Mouse (Mus musculus) hindbrain, embryonic 10.5 days (tissue): ENCODE data around the gene Dusp16. TPM values are rescaled to one million over a fixed set of nuclear protein-coding genes. Genes with fewer than 3 reads are reported as not detected.

Source experiments
- DNase-seq: peaks from one replicate; pipeline ENCODE4 v3.0.0-alpha.2; 2017; ENCODE audit warnings: low spot score
- H3K27ac ChIP-seq: fragments of 300-500 bp; sonication (generic); 2 replicates; pipeline ENCODE4 v1.5.1; 2016; ENCODE audit warnings: mild to moderate bottlenecking, moderate library complexity
- H3K27me3 ChIP-seq: fragments of 300-500 bp; sonication (generic); 2 replicates; pipeline ENCODE4 v1.6.1; 2016; ENCODE audit warnings: mild to moderate bottlenecking; ENCODE audit not compliant: poor library complexity, insufficient read depth, severe bottlenecking
- H3K36me3 ChIP-seq: fragments of 300-500 bp; sonication (generic); 2 replicates; pipeline ENCODE4 v1.6.1; 2016; ENCODE audit warnings: mild to moderate bottlenecking, moderate library complexity
- H3K4me1 ChIP-seq: fragments of 300-500 bp; sonication (generic); replicated peaks from 2 replicates; pipeline ENCODE4 v1.6.1; 2016; ENCODE audit warnings: mild to moderate bottlenecking
- H3K4me3 ChIP-seq: fragments of 300-500 bp; sonication (generic); 2 replicates; pipeline ENCODE4 v1.5.1; 2016; ENCODE audit warnings: mild to moderate bottlenecking, moderate library complexity
- H3K9me3 ChIP-seq: fragments of 300-500 bp; sonication (generic); 2 replicates; pipeline ENCODE4 v1.6.1; 2016; ENCODE audit warnings: mild to moderate bottlenecking, moderate library complexity
- WGBS: fragments of 180-500 bp; shearing (Covaris S2); methylation state at CpG from one replicate; pipeline ENCODE4 v1.1.7; 2016; 5-methylcytosine and 5-hydroxymethylcytosine counted together
- polyA plus RNA-seq: library from polyadenylated mRNA; unstranded; fragments of >200 nt; fragmentation: Nextera tagmentation; extraction: Ambion mirVana; gene quantifications from 2 replicates; pipeline ENCODE4 v1.2.1, GENCODE M21; 2016

Dusp16 gene
- polyA plus RNA-seq, 1 experiment from 2014 or later = 13.8 TPM

- Histone ChIP-seq H3K36me3 (peaks cover 5% of the 10 kb centered on the region; the same call in 1 of the 2 replicates), H3K4me3 (no peak overlapping the region), H3K27ac (no peak overlapping the region), H3K9me3 (no peaks in the 10 kb centered on the region), H3K4me1 (0 out of 2 replicates have a peak, but pooled peaks cover 3% of the 10 kb centered on the region), H3K27me3 (no peaks in the 10 kb centered on the region)
- DNase-seq = no peak
- WGBS = 92% methylated on average over 7 of the region's 7 CpGs
These were observed 9.5 kb downstream of the Dusp16 start for GRCm38 (mm10) chr6:134782900-134783299.

DNA sequence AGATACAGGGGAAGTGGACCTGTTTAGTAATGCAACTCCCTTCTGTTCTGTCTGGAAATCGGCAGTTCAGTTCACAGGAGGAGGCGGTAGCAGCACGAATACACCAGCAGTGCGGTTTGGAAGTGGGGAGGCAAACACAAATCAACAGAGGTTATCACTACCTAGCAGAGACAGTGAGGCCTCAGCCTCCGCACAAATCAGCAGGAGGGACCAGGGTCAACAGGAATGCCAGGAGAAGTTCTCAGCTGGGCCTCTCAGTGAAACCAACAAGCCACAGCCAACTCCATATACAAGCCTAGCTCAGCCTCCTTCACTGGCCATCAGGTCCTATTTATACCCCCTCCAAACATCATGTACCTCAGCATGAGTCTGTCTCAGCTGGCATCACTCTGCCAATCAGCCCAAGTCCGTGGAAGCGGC is 10.9 kb downstream of the Dusp16 start:
- H3K4me3 ChIP-seq = no peak overlapping the region
- peaks cover 5% of the 10 kb centered on the region; the same call in 1 of the 2 replicates for H3K36me3 ChIP-seq
- H3K27ac ChIP-seq = no peak overlapping the region
- H3K4me1 ChIP-seq = 0 out of 2 replicates have a peak, but pooled peaks cover 3% of the 10 kb centered on the region
- no peaks in the 10 kb centered on the region for H3K9me3 ChIP-seq
- no peak for DNase-seq
- WGBS = 82% methylated on average over 7 of the region's 7 CpGs
- no peaks in the 10 kb centered on the region for H3K27me3 ChIP-seq

- Histone ChIP-seq H3K27me3 (no peaks in the 10 kb centered on the region), H3K27ac (no peak overlapping the region), H3K36me3 (peaks cover 5% of the 10 kb centered on the region; the same call in 1 of the 2 replicates), H3K4me3 (no peak overlapping the region), H3K4me1 (0 out of 2 replicates have a peak, but pooled peaks cover 3% of the 10 kb centered on the region), H3K9me3 (no peaks in the 10 kb centered on the region)
- 69% methylated on average over 2 of the region's 2 CpGs for WGBS
- no peak for DNase-seq
These were observed 12.4 kb downstream of the Dusp16 start for GRCm38 (mm10) chr6:134780024-134780423.

GRCm38 (mm10) chr6:134773961-134774360 is 18.5 kb downstream of the Dusp16 start:
- H3K9me3 ChIP-seq = no peaks in the 10 kb centered on the region
- H3K36me3 ChIP-seq = no peaks in the 10 kb centered on the region
- DNase-seq = no peak
- no peaks in the 10 kb centered on the region for H3K27me3 ChIP-seq
- H3K4me1 ChIP-seq = no peaks in the 10 kb centered on the region
- 88% methylated on average over 3 of the region's 3 CpGs for WGBS
- H3K4me3 ChIP-seq = no peak overlapping the region
- no peak overlapping the region for H3K27ac ChIP-seq

GRCm38 (mm10) chr6:134773292-134773893 is 19.0 kb downstream of the Dusp16 start:
- Histone ChIP-seq H3K36me3 (no peaks in the 10 kb centered on the region), H3K4me3 (no peak overlapping the region), H3K9me3 (no peaks in the 10 kb centered on the region), H3K4me1 (no peaks in the 10 kb centered on the region), H3K27me3 (no peaks in the 10 kb centered on the region), H3K27ac (no peak overlapping the region)
- 80% methylated on average over 1 of the region's 1 CpGs for WGBS
- no peak for DNase-seq

DNA sequence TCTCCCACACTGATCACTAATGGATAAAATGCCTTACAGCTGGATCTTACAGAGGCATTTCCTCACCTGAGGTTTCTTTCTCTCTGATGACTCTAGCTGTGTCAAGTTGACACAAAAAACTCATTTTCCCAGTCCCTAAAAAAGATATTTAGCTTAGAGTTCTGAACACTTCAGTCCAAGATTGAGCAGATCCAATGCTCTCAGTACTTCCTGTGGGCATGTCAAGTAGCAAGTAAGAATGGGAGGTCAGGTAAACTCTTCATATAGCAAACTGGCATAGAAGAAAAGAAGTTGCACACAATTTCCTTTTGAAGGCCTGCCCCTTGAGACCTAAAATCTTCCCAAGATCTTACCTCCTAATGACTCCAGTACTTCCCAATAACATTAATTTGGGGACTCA is 22.1 kb downstream of the Dusp16 start:
- H3K36me3 ChIP-seq = no peaks in the 10 kb centered on the region
- H3K9me3 ChIP-seq = no peaks in the 10 kb centered on the region
- no peak overlapping the region for H3K27ac ChIP-seq
- no peaks in the 10 kb centered on the region for H3K27me3 ChIP-seq
- no peak for DNase-seq
- no peak overlapping the region for H3K4me3 ChIP-seq
- no peaks in the 10 kb centered on the region for H3K4me1 ChIP-seq

- Histone ChIP-seq H3K9me3 (no peaks in the 10 kb centered on the region), H3K36me3 (no peaks in the 10 kb centered on the region), H3K27ac (no peak overlapping the region), H3K27me3 (no peaks in the 10 kb centered on the region), H3K4me1 (0 out of 2 replicates have a peak, but pooled peaks cover 4% of the 10 kb centered on the region), H3K4me3 (no peak overlapping the region)
- 92% methylated on average over 5 of the region's 5 CpGs for WGBS
- DNase-seq = no peak
These were observed 27.9 kb downstream of the Dusp16 start for GRCm38 (mm10) chr6:134764441-134765061.

DNA sequence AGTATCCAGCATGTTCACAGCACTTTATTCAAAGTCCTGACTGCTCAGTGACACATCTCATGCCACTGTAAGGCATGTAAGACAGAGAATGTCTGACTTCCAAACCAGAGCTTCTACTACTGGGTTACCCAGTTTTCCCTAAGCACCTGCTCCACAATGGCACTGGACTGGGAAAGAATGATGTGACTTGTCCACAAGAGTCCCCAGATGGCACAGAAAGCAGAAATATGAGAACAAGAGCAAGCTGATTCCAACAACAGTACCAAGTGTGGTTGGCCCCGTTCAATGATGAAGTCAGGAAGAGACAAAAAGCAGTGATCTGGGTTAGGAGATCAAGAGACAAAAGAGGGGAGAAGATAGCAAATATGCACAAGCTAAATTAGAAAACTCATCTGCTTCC is 29.0 kb downstream of the Dusp16 start:
- no peak overlapping the region for H3K27ac ChIP-seq
- H3K9me3 ChIP-seq = no peaks in the 10 kb centered on the region
- H3K4me3 ChIP-seq = no peak overlapping the region
- no peak for DNase-seq
- peaks cover 3% of the 10 kb centered on the region; the same call in 1 of the 2 replicates for H3K36me3 ChIP-seq
- WGBS = 86% methylated on average over 1 of the region's 1 CpGs
- 0 out of 2 replicates have a peak, but pooled peaks cover 4% of the 10 kb centered on the region for H3K4me1 ChIP-seq
- H3K27me3 ChIP-seq = no peaks in the 10 kb centered on the region

- no peak for DNase-seq
- no peak overlapping the region for H3K27ac ChIP-seq
- WGBS = 53% methylated on average over 2 of the region's 2 CpGs
These were observed 30.6 kb downstream of the Dusp16 start for GRCm38 (mm10) chr6:134761808-134762207.

GRCm38 (mm10) chr6:134760926-134761544 is 31.4 kb downstream of the Dusp16 start:
- Histone ChIP-seq H3K27ac (no peak overlapping the region), H3K27me3 (no peaks in the 10 kb centered on the region), H3K4me3 (no peak overlapping the region), H3K36me3 (peaks cover 17% of the 10 kb centered on the region; the same call in 1 of the 2 replicates), H3K9me3 (no peaks in the 10 kb centered on the region), H3K4me1 (0 out of 2 replicates have a peak, but pooled peaks cover 4% of the 10 kb centered on the region)
- WGBS = 79% methylated on average over 5 of the region's 5 CpGs
- no peak for DNase-seq

More at GRCm38 (mm10) chr6:134761808-134762207, 30.6 kb downstream of the Dusp16 start:
- H3K27me3 ChIP-seq = no peaks in the 10 kb centered on the region
- no peaks in the 10 kb centered on the region for H3K9me3 ChIP-seq
- peaks cover 10% of the 10 kb centered on the region; the same call in 1 of the 2 replicates for H3K36me3 ChIP-seq
- H3K4me1 ChIP-seq = 0 out of 2 replicates have a peak, but pooled peaks cover 4% of the 10 kb centered on the region
- H3K4me3 ChIP-seq = no peak overlapping the region

GRCm38 (mm10) chr6:134756058-134756457 is 36.4 kb downstream of the Dusp16 start:
- H3K27me3 ChIP-seq = no peaks in the 10 kb centered on the region
- WGBS = 94% methylated on average over 4 of the region's 4 CpGs
- no peak overlapping the region for H3K4me3 ChIP-seq
- no peaks in the 10 kb centered on the region for H3K4me1 ChIP-seq
- no peak for DNase-seq
- H3K36me3 ChIP-seq = peaks cover 39% of the 10 kb centered on the region
- no peak overlapping the region for H3K27ac ChIP-seq
- no peaks in the 10 kb centered on the region for H3K9me3 ChIP-seq

GRCm38 (mm10) chr6:134753858-134754257 is 38.6 kb downstream of the Dusp16 start:
- no peak for DNase-seq
- H3K27me3 ChIP-seq = no peaks in the 10 kb centered on the region
- 92% methylated on average over 11 of the region's 11 CpGs for WGBS
- H3K36me3 ChIP-seq = peaks cover 47% of the 10 kb centered on the region
- H3K27ac ChIP-seq = no peak overlapping the region
- H3K4me1 ChIP-seq = no peaks in the 10 kb centered on the region
- no peaks in the 10 kb centered on the region for H3K9me3 ChIP-seq
- no peak overlapping the region for H3K4me3 ChIP-seq

GRCm38 (mm10) chr6:134753412-134753811 is 39.0 kb downstream of the Dusp16 start:
- H3K9me3 ChIP-seq = no peaks in the 10 kb centered on the region
- no peaks in the 10 kb centered on the region for H3K27me3 ChIP-seq
- no peak overlapping the region for H3K27ac ChIP-seq
- H3K36me3 ChIP-seq = peaks cover 43% of the 10 kb centered on the region
- H3K4me1 ChIP-seq = no peaks in the 10 kb centered on the region
- H3K4me3 ChIP-seq = no peak overlapping the region
- no peak for DNase-seq
- WGBS = 93% methylated on average over 4 of the region's 4 CpGs
